Mouse (Mus musculus) megakaryocyte, embryonic 14.5 days (primary cell): ENCODE data around the gene Pcbp2.

Experiments used
- FLI1 ChIP-seq: IDR thresholded peaks from 2 replicates; pipeline ENCODE4 v1.6.1; 2012; ENCODE audit warnings: low read length, inconsistent platforms, mixed read lengths
- GATA1 ChIP-seq: IDR thresholded peaks from 3 replicates; pipeline ENCODE4 v1.6.1; 2012; ENCODE audit warnings: mixed read lengths, low read length, inconsistent platforms, borderline replicate concordance

DNA sequence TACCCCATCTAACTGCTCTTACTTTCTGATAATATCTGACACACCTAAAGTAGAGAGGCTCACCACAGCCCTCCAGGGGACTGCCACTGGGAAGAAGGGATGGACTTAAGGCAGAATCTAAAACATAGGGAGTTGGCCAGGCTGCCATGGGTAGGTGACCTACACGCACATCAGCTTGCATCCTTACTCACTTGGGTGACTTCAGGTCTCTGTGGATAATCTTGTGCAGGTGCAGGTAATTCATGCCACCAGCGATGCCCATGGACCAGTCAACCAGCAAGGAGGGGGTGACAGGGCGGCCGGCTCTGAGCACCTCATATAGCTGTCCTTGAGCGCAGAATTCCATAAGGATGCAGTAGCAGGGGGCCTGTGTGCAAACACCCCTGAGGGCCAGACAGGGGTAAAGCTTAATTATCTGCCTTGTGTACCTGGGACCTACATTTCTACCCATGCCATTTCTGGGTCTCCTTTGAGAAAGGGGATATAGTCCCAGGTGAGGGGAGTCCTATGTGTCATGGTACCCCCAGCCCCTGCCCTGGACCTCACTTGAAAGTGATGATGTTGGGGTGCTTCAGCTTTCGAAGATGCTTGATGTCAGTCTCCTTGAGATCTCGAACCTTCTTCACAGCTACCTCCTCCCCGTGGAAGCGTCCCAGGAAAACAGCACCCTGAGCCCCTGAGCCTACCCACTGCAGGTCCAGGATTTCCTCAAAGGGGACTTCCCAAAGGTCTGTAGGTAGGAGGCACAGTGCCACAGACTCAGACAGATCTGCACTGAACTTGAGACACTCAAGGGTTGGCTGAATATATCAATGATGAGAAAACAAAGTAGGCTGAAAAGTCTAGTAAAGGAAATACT, 33.8 kb downstream of the Pcbp2 start:
- TF ChIP-seq GATA1 (no peak), FLI1 (no peak)
